Mouse (Mus musculus) heart, embryonic 14.5 days (tissue): Measurements from ENCODE around the gene Spats2. TPM values are rescaled to one million over a fixed set of nuclear protein-coding genes. Genes with fewer than 3 reads are reported as not detected.
A peak's percentile ranks its signal among the peaks of the same experiment; 100 is the strongest.

Experiments
- ATAC-seq: fragments of 200-750 bp; cut with Nextera tagmentation; 2 replicates; pipeline ENCODE4 v1.8.0; 2017; ENCODE audit warnings: low read depth, moderate TSS enrichment; ENCODE audit not compliant: insufficient number of reproducible peaks, insufficient read depth, low FRiP score
- H3K27ac ChIP-seq, 2 experiments: fragments of 200-500 bp in 1 of 2; fragments of 300-500 bp in 1 of 2; sonication (generic) in 1 of 2; replicated peaks in 1 of 2; 2 replicates each; pipeline ENCODE4 v1.5.1; 2012 to 2014; ENCODE audit warnings: low read depth in 2 of 2, low read length in 2 of 2, control low read depth in 1 of 2, mild to moderate bottlenecking in 1 of 2, mixed read lengths in 1 of 2; ENCODE audit not compliant: control insufficient read depth in 1 of 2, insufficient read depth in 1 of 2
- H3K27me3 ChIP-seq: fragments of 300-500 bp; sonication (generic); 2 replicates; pipeline ENCODE4 v1.6.1; 2014; ENCODE audit warnings: mild to moderate bottlenecking, low read length, control low read depth; ENCODE audit not compliant: control insufficient read depth, insufficient read depth
- H3K36me3 ChIP-seq: fragments of 300-500 bp; sonication (generic); 2 replicates; pipeline ENCODE4 v1.6.1; 2014; ENCODE audit warnings: mild to moderate bottlenecking, control low read depth, low read length, mixed read lengths; ENCODE audit not compliant: control insufficient read depth, insufficient read depth
- H3K4me1 ChIP-seq, 2 experiments: fragments of 200-500 bp in 1 of 2; fragments of 300-500 bp in 1 of 2; sonication (generic) in 1 of 2; 2 replicates each; pipeline ENCODE4 v1.6.1; 2012 to 2014; ENCODE audit warnings: low read length in 2 of 2, control low read depth in 1 of 2, mixed read lengths in 1 of 2; ENCODE audit not compliant: control insufficient read depth in 2 of 2, insufficient read depth in 2 of 2
- H3K4me2 ChIP-seq: fragments of 300-500 bp; sonication (generic); 2 replicates; pipeline ENCODE4 v1.6.1; 2014; ENCODE audit warnings: mild to moderate bottlenecking, low read length
- H3K4me3 ChIP-seq, 2 experiments: fragments of 200-500 bp in 1 of 2; fragments of 300-500 bp in 1 of 2; sonication (generic) in 1 of 2; 2 replicates each; pipeline ENCODE4 v1.5.1; 2012 to 2014; ENCODE audit warnings: low read length in 2 of 2, mild to moderate bottlenecking in 2 of 2, control low read depth in 1 of 2, low read depth in 1 of 2, moderate library complexity in 1 of 2; ENCODE audit not compliant: control insufficient read depth in 1 of 2, insufficient read depth in 1 of 2
- H3K9ac ChIP-seq: fragments of 300-500 bp; sonication (generic); 2 replicates; pipeline ENCODE4 v1.6.1; 2014; ENCODE audit warnings: mild to moderate bottlenecking, low read length
- H3K9me3 ChIP-seq: fragments of 300-500 bp; sonication (generic); 2 replicates; pipeline ENCODE4 v1.6.1; 2016; ENCODE audit warnings: low read length, control low read depth; ENCODE audit not compliant: control insufficient read depth
- WGBS: fragments of 180-500 bp; shearing (Covaris S2); extraction: QIAGEN DNeasy Blood & Tissue Kit; methylation state at CpG from one replicate; pipeline ENCODE4 v1.1.7; 2014; 5-methylcytosine and 5-hydroxymethylcytosine counted together
- polyA plus RNA-seq: library from polyadenylated mRNA; unstranded; fragments of >200 nt; fragmentation: Nextera tagmentation; extraction: Ambion mirVana; gene quantifications from 2 replicates; pipeline ENCODE4 v1.2.1, GENCODE M21; 2014

Gene Spats2
- polyA plus RNA-seq, 1 experiment from 2014 or later: 35.9 TPM

DNA sequence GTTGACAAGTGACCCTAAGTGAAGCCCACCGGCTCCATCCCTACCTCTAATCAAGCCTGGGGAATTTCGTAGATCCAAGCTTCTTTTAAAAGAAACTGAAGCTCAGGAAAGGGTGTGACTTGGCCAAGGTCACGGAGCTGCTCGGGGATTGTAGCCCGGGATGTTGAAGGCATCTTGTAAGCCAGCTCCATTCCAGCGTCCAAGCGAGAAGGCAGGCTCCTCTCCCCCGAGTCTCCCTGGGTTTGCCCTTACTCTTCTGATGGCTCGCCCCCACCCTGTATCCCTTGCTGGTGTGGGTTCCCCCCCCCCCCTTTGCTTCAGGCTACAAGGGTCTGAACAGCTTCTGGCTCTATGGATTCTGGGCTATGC, 27.2 kb upstream of the Spats2 start:
- 2% methylated on average over 9 of the region's 9 CpGs for WGBS
- no peak for ATAC-seq
- Histone ChIP-seq H3K36me3 (no peaks in the 10 kb centered on the region), H3K27me3 (peaks cover 52% of the 10 kb centered on the region), H3K4me2 (peak overlapping the region; percentile 82), H3K9ac (peak overlapping the region; percentile 66), H3K4me1 (peaks cover 13 to 36% of the 10 kb centered on the region in 2 experiments), H3K4me3 (peak overlapping the region; percentile 30 to 46), H3K27ac (no peak overlapping the region), H3K9me3 (no peaks in the 10 kb centered on the region)

DNA sequence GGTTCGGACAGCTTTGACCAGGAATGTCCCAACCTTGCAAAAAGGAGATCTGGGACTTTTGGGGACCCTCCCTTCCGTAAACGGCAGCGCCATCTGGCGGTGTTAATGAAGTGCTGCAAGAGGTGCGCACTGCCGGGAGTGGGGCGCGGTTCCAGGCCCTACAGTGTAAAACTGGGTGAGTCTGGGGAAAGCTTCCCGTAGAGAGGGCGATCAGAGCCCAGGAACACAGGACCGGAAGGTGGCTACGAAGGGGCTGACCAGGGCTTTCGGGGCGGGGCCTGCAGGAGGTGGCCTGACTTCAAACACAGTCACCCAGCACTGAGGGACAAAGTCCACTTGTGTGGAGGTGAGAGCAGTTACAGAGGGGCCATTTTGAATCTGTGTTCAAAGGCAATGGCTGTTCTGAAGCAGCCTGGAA, 26.6 kb upstream of the Spats2 start:
- Histone ChIP-seq H3K4me3 (peak overlapping the region; percentile 6 to 46; a peak in 3 of 4 replicates), H3K9ac (no peak overlapping the region), H3K36me3 (no peaks in the 10 kb centered on the region), H3K27ac (no peak overlapping the region), H3K4me1 (peaks cover 10 to 31% of the 10 kb centered on the region in 2 experiments), H3K27me3 (peaks cover 47% of the 10 kb centered on the region), H3K4me2 (peak overlapping the region; percentile 82), H3K9me3 (no peaks in the 10 kb centered on the region)
- ATAC-seq: 0 out of 2 replicates have a peak, but pooled peaks have one; percentile 8
- 3% methylated on average over 15 of the region's 15 CpGs for WGBS

GRCm38 (mm10) chr15:99099984-99100383, 25.7 kb upstream of the Spats2 start:
- Histone ChIP-seq H3K27me3 (peaks cover 40% of the 10 kb centered on the region), H3K4me1 (peaks cover 8 to 27% of the 10 kb centered on the region in 2 experiments), H3K9ac (no peak overlapping the region), H3K9me3 (no peaks in the 10 kb centered on the region), H3K36me3 (no peaks in the 10 kb centered on the region), H3K4me2 (no peak overlapping the region), H3K4me3 (no peak overlapping the region), H3K27ac (no peak overlapping the region)
- 60% methylated on average over 3 of the region's 3 CpGs for WGBS
- no peak for ATAC-seq

DNA sequence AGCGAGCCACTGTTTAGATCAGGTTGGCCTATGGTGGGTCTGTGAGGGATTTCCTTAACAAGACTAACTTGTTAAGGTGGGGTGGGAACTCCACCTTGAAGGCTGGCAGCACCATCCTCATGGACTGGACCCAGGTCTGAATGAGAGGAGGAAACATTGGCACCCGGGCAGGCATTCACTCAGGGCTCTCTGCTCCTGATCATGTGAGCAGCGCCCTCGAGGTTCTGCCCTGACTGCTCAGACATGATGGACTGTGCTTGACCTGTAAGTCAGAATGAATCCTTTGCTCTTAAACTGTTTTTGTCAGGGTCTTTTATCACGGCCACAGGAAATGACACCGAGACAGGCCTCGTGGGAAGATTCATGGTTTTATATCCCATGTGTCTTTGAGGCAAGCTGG, 20.5 kb upstream of the Spats2 start:
- Histone ChIP-seq H3K36me3 (no peaks in the 10 kb centered on the region), H3K4me1 (no peaks in the 10 kb centered on the region), H3K9ac (no peak overlapping the region), H3K9me3 (0 out of 2 replicates have a peak, but pooled peaks cover 3% of the 10 kb centered on the region), H3K27ac (no peak overlapping the region), H3K27me3 (no peaks in the 10 kb centered on the region), H3K4me3 (no peak overlapping the region), H3K4me2 (no peak overlapping the region)
- 72% methylated on average over 7 of the region's 7 CpGs for WGBS
- ATAC-seq: no peak

DNA sequence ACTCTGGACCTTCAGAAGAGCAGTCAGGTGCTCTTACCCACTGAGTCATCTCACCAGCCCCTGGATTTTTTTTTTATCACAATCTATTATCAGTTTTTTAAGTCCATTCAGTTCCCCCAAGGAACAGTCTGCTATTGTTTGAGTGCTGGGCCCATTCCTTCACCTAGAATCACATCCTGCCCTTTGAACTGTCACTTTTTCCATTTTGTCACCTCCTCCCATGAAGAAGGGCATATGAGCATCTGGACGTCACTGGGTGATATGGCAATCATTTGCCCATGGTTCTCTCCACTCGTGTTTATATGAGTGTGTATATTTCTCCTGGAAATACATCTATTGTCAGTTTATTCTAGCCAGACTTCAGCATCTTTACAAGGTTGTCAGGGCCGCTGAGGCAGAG, 17.9 kb upstream of the Spats2 start:
- Histone ChIP-seq H3K4me3 (no peak overlapping the region), H3K9ac (no peak overlapping the region), H3K9me3 (0 out of 2 replicates have a peak, but pooled peaks cover 3% of the 10 kb centered on the region), H3K27me3 (no peaks in the 10 kb centered on the region), H3K4me1 (no peaks in the 10 kb centered on the region), H3K36me3 (no peaks in the 10 kb centered on the region), H3K27ac (no peak overlapping the region), H3K4me2 (no peak overlapping the region)
- WGBS: 66% methylated on average over 3 of the region's 3 CpGs
- ATAC-seq: no peak

GRCm38 (mm10) chr15:99111139-99111538, 14.6 kb upstream of the Spats2 start:
- 82% methylated on average over 3 of the region's 3 CpGs for WGBS
- peaks cover 0 to 3% of the 10 kb centered on the region in 2 experiments; a peak in 1 of 4 replicates for H3K4me1 ChIP-seq
- H3K27me3 ChIP-seq: no peaks in the 10 kb centered on the region
- ATAC-seq: no peak
- H3K9me3 ChIP-seq: 0 out of 2 replicates have a peak, but pooled peaks cover 2% of the 10 kb centered on the region
- H3K9ac ChIP-seq: no peak overlapping the region
- no peak overlapping the region for H3K4me3 ChIP-seq
- no peak overlapping the region for H3K4me2 ChIP-seq
- H3K36me3 ChIP-seq: no peaks in the 10 kb centered on the region
- H3K27ac ChIP-seq: no peak overlapping the region

GRCm38 (mm10) chr15:99111809-99112208, 13.9 kb upstream of the Spats2 start:
- no peak overlapping the region for H3K9ac ChIP-seq
- H3K27me3 ChIP-seq: no peaks in the 10 kb centered on the region
- H3K36me3 ChIP-seq: no peaks in the 10 kb centered on the region
- H3K4me2 ChIP-seq: no peak overlapping the region
- no peak overlapping the region for H3K4me3 ChIP-seq
- peaks cover 3 to 8% of the 10 kb centered on the region in 2 experiments; a peak in 2 of 4 replicates for H3K4me1 ChIP-seq
- ATAC-seq: no peak
- no peaks in the 10 kb centered on the region for H3K9me3 ChIP-seq
- 47% methylated on average over 4 of the region's 4 CpGs for WGBS
- H3K27ac ChIP-seq: no peak overlapping the region; a peak in 1 of 4 replicates

GRCm38 (mm10) chr15:99112843-99113395, 12.8 kb upstream of the Spats2 start:
- 71% methylated on average over 11 of the region's 11 CpGs for WGBS
- Histone ChIP-seq H3K9me3 (no peaks in the 10 kb centered on the region), H3K4me1 (peaks cover 3 to 8% of the 10 kb centered on the region in 2 experiments; a peak in 2 of 4 replicates), H3K27ac (no peak overlapping the region), H3K4me3 (no peak overlapping the region), H3K4me2 (peak overlapping the region; percentile 31; the same call in 1 of the 2 replicates), H3K9ac (no peak overlapping the region), H3K36me3 (no peaks in the 10 kb centered on the region), H3K27me3 (no peaks in the 10 kb centered on the region)
- no peak for ATAC-seq
